Comparison of ENCODE assay signal across 9 mouse cellular contexts in the genomic region with DNA sequence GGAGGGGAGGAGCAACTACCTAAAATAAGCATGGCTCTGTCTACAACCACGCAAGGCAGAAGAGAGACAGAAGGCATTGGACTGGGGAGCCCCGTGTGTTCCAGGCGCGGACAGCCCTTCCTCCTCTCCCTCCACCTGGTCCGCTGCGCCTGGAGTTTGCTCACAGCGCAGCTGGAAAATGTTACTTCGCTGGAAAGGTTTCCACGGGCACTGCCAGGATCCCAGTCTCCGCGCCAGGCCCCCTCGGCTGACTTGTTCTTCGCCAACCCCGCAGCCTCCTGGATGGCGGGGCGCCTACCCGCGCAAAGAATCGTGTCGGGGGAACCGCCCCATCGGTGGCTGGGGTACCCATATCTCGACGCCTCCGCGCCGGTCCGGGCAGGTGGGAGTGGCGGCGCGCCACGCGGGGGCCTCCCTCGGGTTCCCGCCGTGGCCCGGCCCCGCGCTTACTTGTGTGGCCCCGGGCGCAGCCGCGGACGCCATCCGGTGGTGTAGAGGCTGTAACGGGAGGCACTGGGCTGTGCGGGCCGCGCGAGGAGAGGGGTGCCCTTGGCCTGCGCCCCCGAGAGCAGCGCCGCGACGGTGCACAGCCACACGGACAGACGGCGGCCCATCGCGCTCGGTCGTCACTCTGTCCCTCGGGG. TPM values are rescaled to one million over a fixed set of nuclear protein-coding genes. Genes with fewer than 3 reads are reported as not detected.
DNase-seq lines count a peak whose midpoint lies in the region; ATAC-seq and TF ChIP-seq lines count a peak whose summit lies in the region.
"Had no signal": no experiment of that assay in that cellular context is flagged by ENCODE, and none has a peak within 500 bp of the region (broad histone marks: within the 10 kb centered on the region; RNA-seq: fewer than 3 reads in every experiment).

No protein-coding gene starts in this region.

- under 1% methylated on average over 41 of the region's 64 CpGs for WGBS in limb, embryonic 14.5 days
- under 1% methylated on average over 62 of the region's 64 CpGs for WGBS in stomach, embryonic 15.5 days

- H3K9me3 ChIP-seq in limb, embryonic 14.5 days (ENCODE audit: control insufficient read depth, low read length), result no peaks in the 10 kb centered on the region
- no peaks in the 10 kb centered on the region for H3K9me3 ChIP-seq in stomach, embryonic 15.5 days

- TF ChIP-seq POLR2A in limb, embryonic 14.5 days (IDR thresholded peaks at IDR 0.05; ENCODE audit: borderline replicate concordance, extremely low read depth, insufficient read depth, insufficient read length), result no peak

- H3K4me1 ChIP-seq in limb, embryonic 14.5 days (ENCODE audit: control insufficient read depth, insufficient read depth, low read length), result peaks cover 25% of the 10 kb centered on the region
- H3K4me1 ChIP-seq in stomach, embryonic 15.5 days, result peaks cover 10% of the 10 kb centered on the region; the same call in 1 of the 2 replicates

- no peaks in the 10 kb centered on the region; the same call in 1 of the 2 replicates for H3K27me3 ChIP-seq in limb, embryonic 14.5 days (ENCODE audit: control insufficient read depth, insufficient read depth, low read length)
- peaks cover 34% of the 10 kb centered on the region; the same call in 1 of the 2 replicates for H3K27me3 ChIP-seq in stomach, embryonic 15.5 days (replicated peaks)

- peak; percentile 22; the same call in 1 of the 2 replicates for ATAC-seq in cerebellum, adult (ENCODE audit: insufficient number of reproducible peaks, low FRiP score, low TSS enrichment)
- ATAC-seq in granulocyte monocyte progenitor cell, adult 5-6 weeks (replicated peaks; ENCODE audit: poor library complexity, severe bottlenecking), result peak; percentile 18; the same call in 1 of the 2 replicates
- peak; percentile 45 for ATAC-seq in limb, embryonic 14.5 days (ENCODE audit: low FRiP score, low read depth)
- ATAC-seq in stomach, embryonic 15.5 days (ENCODE audit: insufficient read depth, low FRiP score, low read depth), result peak; percentile 17; the same call in 1 of the 2 replicates

- peak overlapping the region; percentile 87 for H3K4me2 ChIP-seq in limb, embryonic 14.5 days (replicated peaks; ENCODE audit: low read depth, low read length, severe bottlenecking)
- peak overlapping the region; percentile 84 for H3K4me2 ChIP-seq in stomach, embryonic 15.5 days

- peak overlapping the region; percentile 65 for H3K4me3 ChIP-seq in limb, embryonic 14.5 days (replicated peaks; ENCODE audit: low read length)
- peak overlapping the region; percentile 55 for H3K4me3 ChIP-seq in stomach, embryonic 15.5 days (replicated peaks)

- no peak for DNase-seq in cerebellum, postnatal 4 days (ENCODE audit: low spot score in 2 of 2)
- peak; percentile 56 for DNase-seq in cerebellum, adult 11-12 months
- peak; percentile 71 for DNase-seq in limb, embryonic 14.5 days (ENCODE audit: low spot score)
- no peak for DNase-seq in adrenal gland, postnatal 25 days
- no peak for DNase-seq in thymus, postnatal 10 days (ENCODE audit: low spot score in 2 of 2)

- peak overlapping the region; percentile 81 for H3K27ac ChIP-seq in limb, embryonic 14.5 days (replicated peaks; ENCODE audit: low read depth, low read length)
- peak overlapping the region; percentile 44; the same call in 1 of the 2 replicates for H3K27ac ChIP-seq in stomach, embryonic 15.5 days

- peak overlapping the region; percentile 82 for H3K9ac ChIP-seq in limb, embryonic 14.5 days (ENCODE audit: low read depth, low read length, severe bottlenecking)
- H3K9ac ChIP-seq in stomach, embryonic 15.5 days, result peak overlapping the region; percentile 29; the same call in 1 of the 2 replicates

- H3K36me3 ChIP-seq in limb, embryonic 14.5 days (ENCODE audit: control insufficient read depth, insufficient read depth, low read length), result peaks cover 29% of the 10 kb centered on the region
- H3K36me3 ChIP-seq in stomach, embryonic 15.5 days, result 0 out of 2 replicates have a peak, but pooled peaks cover 5% of the 10 kb centered on the region

RNA-seq across cellular contexts. Expression of a gene that starts 0.4 kb away (rescaled TPM):
- not detected in 2 replicates for total RNA-seq in granulocyte monocyte progenitor cell, adult 5-6 weeks (2014; fragmentation: Nextera tagmentation)
- total RNA-seq in granulocyte monocyte progenitor cell, adult 5-6 weeks (2017), result not detected in 2 replicates
- 69.3 and 89.0 TPM in 2 replicates for polyA plus RNA-seq in limb, embryonic 14.5 days (2012; rRNA removed)
- 30.3 and 32.3 TPM in 2 replicates for polyA plus RNA-seq in limb, embryonic 14.5 days (2014; fragmentation: Nextera tagmentation; extraction: Ambion mirVana)
- polyA plus RNA-seq in stomach, embryonic 15.5 days (2015; fragmentation: Nextera tagmentation; extraction: Ambion mirVana), result 28.0 and 34.6 TPM in 2 replicates
- not detected in 2 replicates for total RNA-seq in adrenal gland, postnatal 25 days (2021)
- total RNA-seq: common myeloid progenitor, adult 5-6 weeks had no signal

RNA-seq across cellular contexts. Expression of a gene that starts 31.2 kb away (rescaled TPM):
- not detected in 2 replicates for total RNA-seq in granulocyte monocyte progenitor cell, adult 5-6 weeks (2014; fragmentation: Nextera tagmentation)
- not detected in 2 replicates for total RNA-seq in granulocyte monocyte progenitor cell, adult 5-6 weeks (2017)
- 2.6 and 2.9 TPM in 2 replicates for polyA plus RNA-seq in limb, embryonic 14.5 days (2012; rRNA removed)
- polyA plus RNA-seq in limb, embryonic 14.5 days (2014; fragmentation: Nextera tagmentation; extraction: Ambion mirVana), result 1.8 and 2.3 TPM in 2 replicates
- polyA plus RNA-seq in stomach, embryonic 15.5 days (2015; fragmentation: Nextera tagmentation; extraction: Ambion mirVana), result 8.2 and 9.3 TPM in 2 replicates
- 55.3 and 91.2 TPM in 2 replicates for total RNA-seq in adrenal gland, postnatal 25 days (2021)
- total RNA-seq: common myeloid progenitor, adult 5-6 weeks had no signal

RNA-seq across cellular contexts. Expression of a gene that starts 38.9 kb away (rescaled TPM):
- total RNA-seq in granulocyte monocyte progenitor cell, adult 5-6 weeks (2014; fragmentation: Nextera tagmentation), result 5.3 and 16.5 TPM in 2 replicates
- 3.9 and 4.4 TPM in 2 replicates for total RNA-seq in granulocyte monocyte progenitor cell, adult 5-6 weeks (2017)
- 6.5 and 8.3 TPM in 2 replicates for polyA plus RNA-seq in limb, embryonic 14.5 days (2012; rRNA removed)
- polyA plus RNA-seq in limb, embryonic 14.5 days (2014; fragmentation: Nextera tagmentation; extraction: Ambion mirVana), result 13.7 and 14.5 TPM in 2 replicates
- 8.9 and 10.8 TPM in 2 replicates for polyA plus RNA-seq in stomach, embryonic 15.5 days (2015; fragmentation: Nextera tagmentation; extraction: Ambion mirVana)
- 85.1 and 147 TPM in 2 replicates for total RNA-seq in adrenal gland, postnatal 25 days (2021)

Comparison
In these comparisons a context has a peak if more than half of its experiments do, and no peak if none do; other contexts are left out.
1. DNase-seq: peak in cerebellum, adult 11-12 months (single experiment) and limb, embryonic 14.5 days (single experiment); none in cerebellum, postnatal 4 days (0 of 2), adrenal gland, postnatal 25 days (single experiment) and thymus, postnatal 10 days (0 of 2).
2. RNA of a gene that starts 31.2 kb away (total RNA-seq): 55.3 to 91.2 TPM in adrenal gland, postnatal 25 days; not detected in granulocyte monocyte progenitor cell, adult 5-6 weeks; every median in the first group is over 10 times any median in the second.
3. Peak in every context shown above with its lines, with median percentiles within 50 percentile points of each other: ATAC-seq.